Mouse (Mus musculus): ENCODE results near the gene Pdilt. TPM values are rescaled to one million over a fixed set of nuclear protein-coding genes. Genes with fewer than 3 reads are reported as not detected.

The Pdilt gene
- polyA plus RNA-seq, 1 experiment from 2014 or later: 0.06 TPM

DNA sequence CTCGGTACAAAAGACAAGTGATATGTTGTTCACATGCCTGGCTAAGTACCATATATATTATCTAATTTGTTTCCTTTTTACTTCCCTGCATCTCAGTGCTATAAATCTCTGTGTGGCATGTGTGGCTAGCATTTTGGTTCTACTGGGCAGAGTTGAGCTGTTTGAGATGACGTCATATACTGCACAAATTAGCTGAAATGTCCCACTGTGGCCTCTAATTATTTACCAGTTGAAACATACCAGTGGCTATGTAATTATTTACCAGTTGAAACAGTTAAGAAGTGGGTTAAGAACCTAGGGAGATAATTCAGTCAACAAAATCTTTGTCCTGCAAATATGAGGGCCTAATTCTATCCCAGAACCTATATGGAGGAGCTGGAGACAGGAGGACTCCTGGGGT, 4.3 kb upstream of the Pdilt start:
- H3K9ac ChIP-seq (replicated peaks): no peak overlapping the region
- peak; percentile 53 for ATAC-seq
- H3K36me3 ChIP-seq (replicated peaks; ENCODE audit: insufficient read depth, low read length): no peaks in the 10 kb centered on the region
- H3K4me1 ChIP-seq (ENCODE audit: insufficient read depth): peaks cover 8% of the 10 kb centered on the region
- no peak for TF ChIP-seq EP300 (IDR thresholded peaks at IDR 0.05; ENCODE audit: low read depth)
- no peak for TF ChIP-seq CTCF (IDR thresholded peaks at IDR 0.05; ENCODE audit: low read depth)
- no peak for DNase-seq
- H3K27ac ChIP-seq (ENCODE audit: low read depth): peak overlapping the region; percentile 59; the same call in 1 of the 2 replicates
- H3K4me2 ChIP-seq (ENCODE audit: low read depth, low read length): peak overlapping the region; percentile 42; the same call in 1 of the 2 replicates
- H3K9me3 ChIP-seq (ENCODE audit: low read length): no peaks in the 10 kb centered on the region
- WGBS (ENCODE audit: insufficient replicate concordance): 58% methylated on average over 2 of the region's 2 CpGs
- no peaks in the 10 kb centered on the region for H3K27me3 ChIP-seq (ENCODE audit: insufficient read depth, low read length)
- H3K4me3 ChIP-seq (ENCODE audit: low read depth, low read length): no peak overlapping the region

GRCm38 (mm10) chr7:119527135-119527534, 3.8 kb upstream of the Pdilt start:
- Histone ChIP-seq H3K9ac (replicated peaks) (no peak overlapping the region), H3K4me1 (ENCODE audit: insufficient read depth) (peaks cover 12% of the 10 kb centered on the region), H3K4me3 (ENCODE audit: low read depth, low read length) (no peak overlapping the region), H3K9me3 (ENCODE audit: low read length) (no peaks in the 10 kb centered on the region), H3K27me3 (ENCODE audit: insufficient read depth, low read length) (no peaks in the 10 kb centered on the region), H3K4me2 (ENCODE audit: low read depth, low read length) (peak overlapping the region; percentile 42; the same call in 1 of the 2 replicates), H3K36me3 (replicated peaks; ENCODE audit: insufficient read depth, low read length) (no peaks in the 10 kb centered on the region), H3K27ac (ENCODE audit: low read depth) (peak overlapping the region; percentile 59; the same call in 1 of the 2 replicates)
- 74% methylated on average over 1 of the region's 1 CpGs for WGBS (ENCODE audit: insufficient replicate concordance)
- TF ChIP-seq EP300 (IDR thresholded peaks at IDR 0.05; ENCODE audit: low read depth): no peak
- TF ChIP-seq CTCF (IDR thresholded peaks at IDR 0.05; ENCODE audit: low read depth): no peak
- DNase-seq (no peak), ATAC-seq (peak; percentile 26; the same call in 1 of the 2 replicates)

GRCm38 (mm10) chr7:119526486-119526885, 3.2 kb upstream of the Pdilt start:
- Histone ChIP-seq H3K9me3 (ENCODE audit: low read length) (no peaks in the 10 kb centered on the region), H3K4me1 (ENCODE audit: insufficient read depth) (peaks cover 14% of the 10 kb centered on the region), H3K4me3 (ENCODE audit: low read depth, low read length) (no peak overlapping the region), H3K36me3 (replicated peaks; ENCODE audit: insufficient read depth, low read length) (no peaks in the 10 kb centered on the region), H3K9ac (replicated peaks) (0 out of 2 replicates have a peak overlapping the region, but pooled peaks have one; percentile 34), H3K27ac (ENCODE audit: low read depth) (peak overlapping the region; percentile 74), H3K27me3 (ENCODE audit: insufficient read depth, low read length) (no peaks in the 10 kb centered on the region), H3K4me2 (ENCODE audit: low read depth, low read length) (0 out of 2 replicates have a peak overlapping the region, but pooled peaks have one; percentile 9)
- ATAC-seq: no peak
- WGBS (ENCODE audit: insufficient replicate concordance): 81% methylated on average over 13 of the region's 13 CpGs
- DNase-seq: no peak
- TF ChIP-seq EP300 (IDR thresholded peaks at IDR 0.05; ENCODE audit: low read depth): no peak
- TF ChIP-seq CTCF (IDR thresholded peaks at IDR 0.05; ENCODE audit: low read depth): no peak

DNA sequence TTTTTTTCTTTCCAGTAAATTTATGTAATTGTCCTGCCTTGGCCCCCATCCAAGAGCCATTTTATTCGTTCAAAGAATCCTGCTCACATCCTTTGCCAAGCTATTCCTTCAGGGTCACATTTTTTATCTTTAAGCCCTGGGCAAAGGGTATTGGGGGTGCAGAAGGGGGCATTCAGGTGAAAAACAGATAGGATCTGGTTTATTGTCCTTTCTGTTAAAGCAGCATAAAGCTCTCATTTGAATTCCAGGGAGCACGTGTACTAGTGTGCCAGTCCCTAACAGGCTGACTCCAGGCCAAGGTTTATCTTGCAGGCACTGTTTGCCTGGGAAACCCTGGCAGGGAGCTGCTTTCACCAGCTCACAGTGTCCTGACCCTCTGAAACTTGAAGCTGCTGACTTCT, 2.6 kb upstream of the Pdilt start:
- Histone ChIP-seq H3K4me1 (ENCODE audit: insufficient read depth) (peaks cover 14% of the 10 kb centered on the region), H3K9me3 (ENCODE audit: low read length) (no peaks in the 10 kb centered on the region), H3K36me3 (replicated peaks; ENCODE audit: insufficient read depth, low read length) (no peaks in the 10 kb centered on the region), H3K9ac (replicated peaks) (0 out of 2 replicates have a peak overlapping the region, but pooled peaks have one; percentile 34), H3K27ac (ENCODE audit: low read depth) (peak overlapping the region; percentile 74), H3K4me2 (ENCODE audit: low read depth, low read length) (no peak overlapping the region), H3K4me3 (ENCODE audit: low read depth, low read length) (no peak overlapping the region), H3K27me3 (ENCODE audit: insufficient read depth, low read length) (no peaks in the 10 kb centered on the region)
- peak; percentile 23 for DNase-seq
- WGBS (ENCODE audit: insufficient replicate concordance): 36% methylated on average over 2 of the region's 2 CpGs
- ATAC-seq: peak; percentile 73
- no peak for TF ChIP-seq CTCF (IDR thresholded peaks at IDR 0.05; ENCODE audit: low read depth)
- no peak for TF ChIP-seq EP300 (IDR thresholded peaks at IDR 0.05; ENCODE audit: low read depth)

GRCm38 (mm10) chr7:119522385-119522784, 904 bp downstream of the Pdilt start:
- Histone ChIP-seq H3K4me1 (ENCODE audit: insufficient read depth) (peaks cover 6% of the 10 kb centered on the region; the same call in 1 of the 2 replicates), H3K27me3 (ENCODE audit: insufficient read depth, low read length) (no peaks in the 10 kb centered on the region), H3K9me3 (ENCODE audit: low read length) (no peaks in the 10 kb centered on the region), H3K9ac (replicated peaks) (no peak overlapping the region), H3K4me2 (ENCODE audit: low read depth, low read length) (no peak overlapping the region), H3K4me3 (ENCODE audit: low read depth, low read length) (no peak overlapping the region), H3K36me3 (replicated peaks; ENCODE audit: insufficient read depth, low read length) (no peaks in the 10 kb centered on the region), H3K27ac (ENCODE audit: low read depth) (no peak overlapping the region)
- ATAC-seq: no peak
- DNase-seq: no peak
- 74% methylated on average over 1 of the region's 1 CpGs for WGBS (ENCODE audit: insufficient replicate concordance)
- TF ChIP-seq CTCF (IDR thresholded peaks at IDR 0.05; ENCODE audit: low read depth) (no peak), EP300 (IDR thresholded peaks at IDR 0.05; ENCODE audit: low read depth) (no peak)

DNA sequence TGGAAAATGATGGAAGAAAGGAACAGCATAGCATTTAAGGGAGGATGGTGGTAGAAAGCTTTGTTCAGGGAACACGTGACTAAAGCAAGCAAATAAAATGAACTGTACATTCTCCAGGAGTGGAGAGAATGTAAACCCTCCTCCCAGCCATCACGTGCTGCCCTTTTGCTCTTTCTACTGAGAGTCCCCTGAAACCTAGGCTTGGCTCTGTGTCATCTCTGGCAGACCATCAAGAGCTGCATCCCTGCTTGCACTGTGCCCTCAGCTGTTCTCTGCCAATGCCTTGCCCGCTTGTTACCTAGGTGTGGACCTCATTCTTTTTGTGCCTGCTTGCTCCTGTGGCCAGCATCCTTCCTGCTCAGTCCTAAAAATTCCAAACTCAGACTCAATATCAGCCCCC, 1.5 kb downstream of the Pdilt start:
- Histone ChIP-seq H3K9me3 (ENCODE audit: low read length) (no peaks in the 10 kb centered on the region), H3K4me2 (ENCODE audit: low read depth, low read length) (no peak overlapping the region), H3K27me3 (ENCODE audit: insufficient read depth, low read length) (no peaks in the 10 kb centered on the region), H3K4me3 (ENCODE audit: low read depth, low read length) (no peak overlapping the region), H3K27ac (ENCODE audit: low read depth) (no peak overlapping the region), H3K9ac (replicated peaks) (no peak overlapping the region), H3K4me1 (ENCODE audit: insufficient read depth) (peaks cover 6% of the 10 kb centered on the region; the same call in 1 of the 2 replicates), H3K36me3 (replicated peaks; ENCODE audit: insufficient read depth, low read length) (no peaks in the 10 kb centered on the region)
- ATAC-seq (peak; percentile 68), DNase-seq (peak; percentile 19)
- 51% methylated on average over 3 of the region's 3 CpGs for WGBS (ENCODE audit: insufficient replicate concordance)
- TF ChIP-seq EP300 (IDR thresholded peaks at IDR 0.05; ENCODE audit: low read depth) (no peak), CTCF (IDR thresholded peaks at IDR 0.05; ENCODE audit: low read depth) (no peak)
